Mouse (Mus musculus) midbrain, embryonic 15.5 days (tissue): ENCODE data around the gene Galp. TPM values are rescaled to one million over a fixed set of nuclear protein-coding genes. Genes with fewer than 3 reads are reported as not detected.
"Not testable (repeated sequence)": the region's sequence is repeated elsewhere in the genome, so short reads cannot be mapped to it uniquely, and the experiment has no call there.

Experiments
- ATAC-seq: fragments of 200-750 bp; cut with Nextera tagmentation; replicated peaks from 2 replicates; pipeline ENCODE4 v1.8.0; 2017; ENCODE audit warnings: moderate TSS enrichment
- H3K27ac ChIP-seq: fragments of 300-500 bp; sonication (generic); 2 replicates; pipeline ENCODE4 v1.5.1; 2015; ENCODE audit warnings: mild to moderate bottlenecking, inconsistent platforms
- H3K27me3 ChIP-seq: fragments of 300-500 bp; sonication (generic); replicated peaks from 2 replicates; pipeline ENCODE4 v1.6.1; 2015; ENCODE audit warnings: inconsistent platforms
- H3K36me3 ChIP-seq: fragments of 300-500 bp; sonication (generic); replicated peaks from 2 replicates; pipeline ENCODE4 v1.6.1; 2015; ENCODE audit warnings: inconsistent platforms
- H3K4me1 ChIP-seq: fragments of 300-500 bp; sonication (generic); 2 replicates; pipeline ENCODE4 v1.6.1; 2015; ENCODE audit warnings: inconsistent platforms
- H3K4me2 ChIP-seq: fragments of 300-500 bp; sonication (generic); 2 replicates; pipeline ENCODE4 v1.6.1; 2015; ENCODE audit warnings: inconsistent platforms, mild to moderate bottlenecking, moderate library complexity
- H3K4me3 ChIP-seq: fragments of 300-500 bp; sonication (generic); 2 replicates; pipeline ENCODE4 v1.5.1; 2015; ENCODE audit warnings: mild to moderate bottlenecking, inconsistent platforms
- H3K9ac ChIP-seq: fragments of 300-500 bp; sonication (generic); 2 replicates; pipeline ENCODE4 v1.6.1; 2015; ENCODE audit warnings: mild to moderate bottlenecking, inconsistent platforms
- H3K9me3 ChIP-seq: fragments of 300-500 bp; sonication (generic); 2 replicates; pipeline ENCODE4 v1.6.1; 2016; ENCODE audit warnings: inconsistent platforms
- WGBS: fragments of 180-500 bp; shearing (Covaris S2); methylation state at CpG from one replicate; pipeline ENCODE4 v1.1.7; 2015; ENCODE audit warnings: mixed read lengths; 5-methylcytosine and 5-hydroxymethylcytosine counted together
- polyA plus RNA-seq: library from polyadenylated mRNA; unstranded; fragments of >200 nt; fragmentation: Nextera tagmentation; extraction: Ambion mirVana; gene quantifications from 2 replicates; pipeline ENCODE4 v1.2.1, GENCODE M21; 2015

Gene Galp
- polyA plus RNA-seq, 1 experiment from 2014 or later = not detected

- H3K4me1 ChIP-seq = no peaks in the 10 kb centered on the region
- H3K9ac ChIP-seq = no peak overlapping the region
- no peak overlapping the region for H3K27ac ChIP-seq
- no peaks in the 10 kb centered on the region for H3K9me3 ChIP-seq
- WGBS = 71% methylated on average over 4 of the region's 4 CpGs
- ATAC-seq = no peak
- no peaks in the 10 kb centered on the region for H3K27me3 ChIP-seq
- no peak overlapping the region for H3K4me2 ChIP-seq
- H3K4me3 ChIP-seq = no peak overlapping the region
- H3K36me3 ChIP-seq = no peaks in the 10 kb centered on the region
Measured at GRCm38 (mm10) chr7:6162172-6162571, 34.7 kb upstream of the Galp start.

- Histone ChIP-seq H3K27me3 (no peaks in the 10 kb centered on the region), H3K4me2 (no peak overlapping the region), H3K27ac (no peak overlapping the region), H3K4me1 (no peaks in the 10 kb centered on the region), H3K9me3 (no peaks in the 10 kb centered on the region), H3K9ac (no peak overlapping the region), H3K36me3 (no peaks in the 10 kb centered on the region), H3K4me3 (no peak overlapping the region)
- 68% methylated on average over 5 of the region's 5 CpGs for WGBS
- no peak for ATAC-seq
Measured at GRCm38 (mm10) chr7:6164671-6165070, 32.2 kb upstream of the Galp start.

GRCm38 (mm10) chr7:6169403-6169802, 27.5 kb upstream of the Galp start:
- no peak overlapping the region for H3K27ac ChIP-seq
- no peak overlapping the region for H3K9ac ChIP-seq
- WGBS = 67% methylated on average over 3 of the region's 3 CpGs
- no peak overlapping the region for H3K4me2 ChIP-seq
- H3K9me3 ChIP-seq = no peaks in the 10 kb centered on the region
- no peak overlapping the region for H3K4me3 ChIP-seq
- no peaks in the 10 kb centered on the region for H3K36me3 ChIP-seq
- ATAC-seq = no peak
- peaks cover 20% of the 10 kb centered on the region for H3K4me1 ChIP-seq
- H3K27me3 ChIP-seq = no peaks in the 10 kb centered on the region

GRCm38 (mm10) chr7:6170391-6170790, 26.5 kb upstream of the Galp start:
- H3K4me1 ChIP-seq = peaks cover 25% of the 10 kb centered on the region
- H3K9ac ChIP-seq = no peak overlapping the region
- H3K27ac ChIP-seq = no peak overlapping the region
- 79% methylated on average over 9 of the region's 9 CpGs for WGBS
- no peak overlapping the region for H3K4me2 ChIP-seq
- H3K27me3 ChIP-seq = no peaks in the 10 kb centered on the region
- ATAC-seq = no peak
- no peaks in the 10 kb centered on the region for H3K9me3 ChIP-seq
- no peak overlapping the region for H3K4me3 ChIP-seq
- no peaks in the 10 kb centered on the region for H3K36me3 ChIP-seq

GRCm38 (mm10) chr7:6170871-6171270, 26.0 kb upstream of the Galp start:
- Histone ChIP-seq H3K9ac (peak overlapping the region; percentile 47; the same call in 1 of the 2 replicates), H3K9me3 (no peaks in the 10 kb centered on the region), H3K4me2 (peak overlapping the region; percentile 81), H3K27me3 (no peaks in the 10 kb centered on the region), H3K36me3 (no peaks in the 10 kb centered on the region), H3K27ac (peak overlapping the region; percentile 88), H3K4me1 (peaks cover 25% of the 10 kb centered on the region), H3K4me3 (peak overlapping the region; percentile 78)
- no peak for ATAC-seq
- 46% methylated on average over 6 of the region's 6 CpGs for WGBS

- Histone ChIP-seq H3K36me3 (no peaks in the 10 kb centered on the region), H3K27me3 (no peaks in the 10 kb centered on the region), H3K9me3 (no peaks in the 10 kb centered on the region), H3K9ac (peak overlapping the region; percentile 47), H3K4me3 (peak overlapping the region; percentile 78), H3K4me2 (peak overlapping the region; percentile 81), H3K4me1 (peaks cover 25% of the 10 kb centered on the region), H3K27ac (peak overlapping the region; percentile 88)
- peak; percentile 64 for ATAC-seq
- WGBS = under 1% methylated on average over 24 of the region's 24 CpGs
Measured at GRCm38 (mm10) chr7:6171444-6172005, 25.4 kb upstream of the Galp start.

- peak within 1 kb of the TSS; percentile 74 for H3K9ac ChIP-seq
- peak within 1 kb of the TSS; percentile 78 for H3K4me3 ChIP-seq
- ATAC-seq = peak; percentile 96
- no peaks in the 10 kb centered on the region for H3K9me3 ChIP-seq
- H3K36me3 ChIP-seq = no peaks in the 10 kb centered on the region
- under 1% methylated on average over 37 of the region's 37 CpGs for WGBS
- no peaks in the 10 kb centered on the region for H3K27me3 ChIP-seq
- H3K27ac ChIP-seq = peak within 1 kb of the TSS; percentile 88
- H3K4me1 ChIP-seq = peaks cover 25% of the 10 kb centered on the region
- peak within 1 kb of the TSS; percentile 81 for H3K4me2 ChIP-seq
Measured at GRCm38 (mm10) chr7:6172006-6172649, 24.8 kb upstream of the Galp start, which contains the start of gene Zfp444. Zfp444 (plus strand) TSS chr7:6172226.

GRCm38 (mm10) chr7:6172674-6173244, 24.1 kb upstream of the Galp start:
- Histone ChIP-seq H3K4me1 (peaks cover 25% of the 10 kb centered on the region), H3K27me3 (no peaks in the 10 kb centered on the region), H3K4me2 (peak overlapping the region; percentile 81), H3K4me3 (peak overlapping the region; percentile 78), H3K27ac (peak overlapping the region; percentile 75), H3K9me3 (no peaks in the 10 kb centered on the region), H3K36me3 (no peaks in the 10 kb centered on the region), H3K9ac (peak overlapping the region; percentile 74)
- under 1% methylated on average over 27 of the region's 28 CpGs for whole genome bisulfite sequencing
- peak; percentile 54 for ATAC-seq

GRCm38 (mm10) chr7:6173872-6174271, 23.0 kb upstream of the Galp start:
- no peaks in the 10 kb centered on the region for H3K9me3 ChIP-seq
- no peak for ATAC-seq
- H3K4me2 ChIP-seq = peak overlapping the region; percentile 81; the same call in 1 of the 2 replicates
- WGBS = 92% methylated on average over 8 of the region's 8 CpGs
- H3K27me3 ChIP-seq = no peaks in the 10 kb centered on the region
- H3K36me3 ChIP-seq = 0 out of 2 replicates have a peak, but pooled peaks cover under 1% of the 10 kb centered on the region
- H3K4me3 ChIP-seq = 0 out of 2 replicates have a peak overlapping the region, but pooled peaks have one; percentile 78
- H3K4me1 ChIP-seq = peaks cover 25% of the 10 kb centered on the region
- no peak overlapping the region for H3K27ac ChIP-seq
- H3K9ac ChIP-seq = no peak overlapping the region

GRCm38 (mm10) chr7:6174365-6174987, 22.4 kb upstream of the Galp start:
- not testable (repeated sequence) for H3K27me3 ChIP-seq, ATAC-seq, H3K27ac ChIP-seq, H3K4me2 ChIP-seq, H3K9ac ChIP-seq, H3K9me3 ChIP-seq, H3K36me3 ChIP-seq, H3K4me3 ChIP-seq
- 87% methylated on average over 9 of the region's 9 CpGs for WGBS
- peaks cover 25% of the 10 kb centered on the region for H3K4me1 ChIP-seq

GRCm38 (mm10) chr7:6179013-6179412, 17.9 kb upstream of the Galp start:
- Histone ChIP-seq H3K4me3 (no peak overlapping the region), H3K9me3 (no peaks in the 10 kb centered on the region), H3K27me3 (no peaks in the 10 kb centered on the region), H3K27ac (no peak overlapping the region), H3K36me3 (peaks cover 4% of the 10 kb centered on the region; the same call in 1 of the 2 replicates), H3K4me2 (no peak overlapping the region), H3K4me1 (peaks cover 6% of the 10 kb centered on the region; the same call in 1 of the 2 replicates), H3K9ac (no peak overlapping the region)
- ATAC-seq = no peak

GRCm38 (mm10) chr7:6182882-6183281, 14.0 kb upstream of the Galp start:
- Histone ChIP-seq H3K27ac (no peak overlapping the region), H3K27me3 (no peaks in the 10 kb centered on the region), H3K4me3 (no peak overlapping the region), H3K9me3 (no peaks in the 10 kb centered on the region), H3K4me1 (no peaks in the 10 kb centered on the region), H3K4me2 (no peak overlapping the region), H3K36me3 (peaks cover 31% of the 10 kb centered on the region), H3K9ac (no peak overlapping the region)
- ATAC-seq = no peak
